Mouse (Mus musculus): ENCODE measurements at regions not wholly inside any gene's neighbourhood (a gene's known extent, or its start where the extent isn't known, plus 50 kb on each side); places are given as distances from the start of the nearest gene placed in this dataset.

DNA sequence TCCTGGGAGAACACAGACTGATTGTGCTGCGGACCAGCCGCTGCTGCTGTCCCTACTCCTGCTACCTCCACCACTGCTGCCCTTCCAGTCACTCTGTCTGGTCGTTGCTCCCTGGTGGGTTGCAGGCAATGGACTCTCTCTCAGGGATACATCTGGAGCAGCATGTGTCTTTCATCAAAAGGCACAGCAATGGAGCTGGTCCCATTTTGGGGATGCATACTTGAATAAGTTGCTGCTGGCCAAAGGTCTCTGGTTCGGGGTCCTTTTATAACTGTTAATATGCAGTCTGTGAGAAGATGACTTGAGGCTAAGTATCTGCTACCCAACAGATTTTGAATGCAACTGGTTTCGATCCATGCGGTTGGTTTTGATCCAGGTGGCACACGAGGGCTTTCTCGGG lies 197.8 kb downstream of the Tgfb2 start:
- intact Hi-C loops (cut with DNase I) = no loop called here

DNA sequence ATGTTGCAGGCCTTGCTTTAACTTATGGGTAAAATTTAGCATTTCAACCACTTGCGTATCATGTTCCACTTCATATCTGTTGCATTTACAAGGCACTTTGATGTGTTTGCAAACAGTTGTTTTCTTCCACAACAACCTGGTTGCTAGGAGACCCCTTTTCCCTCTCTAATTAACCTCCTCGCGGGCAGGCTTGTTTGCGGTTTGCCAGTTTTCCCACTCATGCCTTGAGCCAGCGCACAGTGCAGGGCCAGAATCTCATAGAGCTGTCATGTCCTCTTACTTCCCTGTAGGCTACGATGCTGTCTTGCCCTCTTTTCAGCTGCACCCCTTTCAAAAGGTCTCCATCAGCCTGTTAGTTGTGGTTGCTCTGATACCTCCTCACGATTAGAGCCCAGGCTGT lies 199.3 kb downstream of the Tgfb2 start:
- intact Hi-C loops (cut with DNase I) = no loop called here
- DNase-seq (ENCODE audit: extremely low spot score in 1 of 2, low spot score in 2 of 2) = no peak

More for the DNA sequence above, 197.8 kb downstream of the Tgfb2 start:
- no peak for DNase-seq (ENCODE audit: extremely low spot score in 1 of 2, low spot score in 2 of 2)

DNA sequence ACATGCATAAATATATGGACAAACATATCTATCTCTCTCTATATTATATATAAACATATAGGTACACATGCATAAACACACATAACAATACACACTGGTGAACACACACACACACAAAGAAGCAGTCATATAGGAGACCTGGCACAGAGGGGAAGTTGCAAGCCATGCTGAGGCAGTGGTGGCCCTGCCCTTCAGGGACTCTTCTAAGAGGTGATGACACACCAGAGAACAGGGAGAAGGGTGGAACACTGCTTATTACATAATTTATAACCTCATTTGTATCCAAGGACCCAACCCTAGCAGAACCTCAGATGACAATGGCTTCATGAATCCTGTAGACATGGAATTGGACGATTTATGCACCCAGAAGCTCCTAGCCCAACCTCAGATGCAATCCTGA lies 199.9 kb downstream of the Tgfb2 start:
- DNase-seq (ENCODE audit: extremely low spot score in 1 of 2, low spot score in 2 of 2) = no peak

GRCm38 (mm10) chr1:186505051-186505711 lies 200.6 kb downstream of the Tgfb2 start:
- intact Hi-C loops (cut with DNase I) = no loop called here
- no peak for DNase-seq (ENCODE audit: extremely low spot score in 1 of 2, low spot score in 2 of 2)

More for the DNA sequence above, 199.9 kb downstream of the Tgfb2 start:
- intact Hi-C loops (cut with DNase I) = no loop called here

GRCm38 (mm10) chr1:186501726-186502125 lies 204.1 kb downstream of the Tgfb2 start:
- intact Hi-C loops (cut with DNase I) = no loop called here
- DNase-seq (ENCODE audit: extremely low spot score in 1 of 2, low spot score in 2 of 2) = no peak

- no peak for DNase-seq (ENCODE audit: extremely low spot score in 1 of 2, low spot score in 2 of 2)
- intact Hi-C loops (cut with DNase I) = no loop called here
Measured at GRCm38 (mm10) chr1:186497872-186498271, 207.9 kb downstream of the Tgfb2 start.

- intact Hi-C loops (cut with DNase I) = no loop called here
- DNase-seq (ENCODE audit: extremely low spot score in 1 of 2, low spot score in 2 of 2) = no peak
Measured at GRCm38 (mm10) chr1:186497333-186497732, 208.5 kb downstream of the Tgfb2 start.

GRCm38 (mm10) chr1:186494411-186494783 lies 211.4 kb downstream of the Tgfb2 start:
- DNase-seq (ENCODE audit: extremely low spot score in 1 of 2, low spot score in 2 of 2) = no peak
- intact Hi-C loops (cut with DNase I) = no loop called here

- intact Hi-C loops (cut with DNase I) = no loop called here
- no peak for DNase-seq (ENCODE audit: extremely low spot score in 1 of 2, low spot score in 2 of 2)
Measured at GRCm38 (mm10) chr1:186493664-186494410, 212.0 kb downstream of the Tgfb2 start.

- no peak for DNase-seq (ENCODE audit: extremely low spot score in 1 of 2, low spot score in 2 of 2)
- intact Hi-C loops (cut with DNase I) = no loop called here
Measured at GRCm38 (mm10) chr1:186482177-186482576, 223.6 kb downstream of the Tgfb2 start.

- intact Hi-C loops (cut with DNase I) = no loop called here
Measured at GRCm38 (mm10) chr1:186480019-186480418, 225.8 kb downstream of the Tgfb2 start.

DNA sequence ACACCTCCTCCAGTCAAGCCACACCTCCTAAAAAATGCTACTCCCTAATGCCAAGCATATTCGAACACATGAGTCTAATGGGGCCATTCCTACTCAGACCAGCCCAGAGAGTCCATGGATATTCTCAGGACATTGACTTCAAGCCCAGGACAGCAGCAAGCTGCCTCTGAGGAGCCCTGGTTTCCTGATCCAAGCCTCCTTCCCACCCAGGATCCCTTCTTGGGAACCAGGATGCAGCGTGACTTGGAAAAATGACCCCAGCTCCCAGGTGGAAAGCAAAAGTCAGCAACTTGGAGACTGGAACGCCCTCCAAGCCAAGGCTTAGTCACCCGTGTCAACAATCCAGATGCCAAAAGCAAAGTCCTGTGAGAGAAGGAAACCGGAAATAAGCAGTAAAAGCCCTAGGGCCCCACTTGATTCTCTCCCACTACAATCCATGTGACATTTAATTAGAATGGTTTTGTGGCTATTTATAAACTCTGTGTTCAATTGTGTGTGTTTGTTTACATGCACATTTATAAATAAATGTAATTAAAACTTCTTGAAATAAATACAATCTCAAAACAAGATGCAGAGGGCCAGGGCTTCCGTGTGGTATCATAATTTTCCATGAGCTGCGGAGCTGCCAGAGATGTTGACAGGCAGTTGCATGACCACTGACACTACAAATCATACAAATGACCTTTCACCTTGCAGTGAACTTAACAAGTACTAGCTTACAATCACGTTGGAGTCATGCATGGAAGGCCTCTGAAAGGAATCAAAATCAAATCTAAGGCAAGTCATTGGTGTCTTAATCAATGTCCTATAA lies 227.2 kb downstream of the Tgfb2 start:
- intact Hi-C loops (cut with DNase I) = no loop called here

More at GRCm38 (mm10) chr1:186480019-186480418, 225.8 kb downstream of the Tgfb2 start:
- DNase-seq (ENCODE audit: extremely low spot score in 1 of 2, low spot score in 2 of 2) = no peak

DNA sequence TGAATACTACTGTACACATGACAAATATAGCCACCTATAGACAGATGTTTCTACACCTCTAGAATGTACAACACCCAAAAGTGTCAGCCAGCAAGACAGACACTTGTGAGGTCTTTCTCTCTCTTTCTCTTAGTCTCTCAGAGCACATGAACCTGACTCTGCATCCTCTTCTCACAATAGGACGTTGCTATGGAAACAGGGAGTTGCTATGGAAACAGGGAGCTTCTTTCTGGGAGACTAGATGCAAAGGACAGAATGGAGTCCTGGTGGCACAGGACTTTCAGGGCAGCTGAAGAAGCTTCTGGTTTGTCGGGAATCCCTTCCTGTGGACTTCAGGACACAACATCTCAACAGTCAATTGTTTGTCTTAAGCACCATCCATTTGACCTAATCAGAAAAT lies 230.9 kb downstream of the Tgfb2 start:
- intact Hi-C loops (cut with DNase I) = no loop called here

More for the DNA sequence above, 227.2 kb downstream of the Tgfb2 start:
- peak in 1 of 2 experiments; percentile 31 for DNase-seq (ENCODE audit: extremely low spot score in 1 of 2, low spot score in 2 of 2)

GRCm38 (mm10) chr1:186474385-186474784 lies 231.4 kb downstream of the Tgfb2 start:
- intact Hi-C loops (cut with DNase I) = no loop called here
- DNase-seq (ENCODE audit: extremely low spot score in 1 of 2, low spot score in 2 of 2) = no peak

More for the DNA sequence above, 230.9 kb downstream of the Tgfb2 start:
- DNase-seq (ENCODE audit: extremely low spot score in 1 of 2, low spot score in 2 of 2) = peak; percentile 42 to 76

GRCm38 (mm10) chr1:186472955-186473354 lies 232.8 kb downstream of the Tgfb2 start:
- intact Hi-C loops (cut with DNase I) = no loop called here
- peak in 1 of 2 experiments; percentile 10 for DNase-seq (ENCODE audit: extremely low spot score in 1 of 2, low spot score in 2 of 2)

- intact Hi-C loops (cut with DNase I) = no loop called here
- DNase-seq (ENCODE audit: extremely low spot score in 1 of 2, low spot score in 2 of 2) = no peak
Measured at GRCm38 (mm10) chr1:186465526-186465925, 240.3 kb downstream of the Tgfb2 start.

DNA sequence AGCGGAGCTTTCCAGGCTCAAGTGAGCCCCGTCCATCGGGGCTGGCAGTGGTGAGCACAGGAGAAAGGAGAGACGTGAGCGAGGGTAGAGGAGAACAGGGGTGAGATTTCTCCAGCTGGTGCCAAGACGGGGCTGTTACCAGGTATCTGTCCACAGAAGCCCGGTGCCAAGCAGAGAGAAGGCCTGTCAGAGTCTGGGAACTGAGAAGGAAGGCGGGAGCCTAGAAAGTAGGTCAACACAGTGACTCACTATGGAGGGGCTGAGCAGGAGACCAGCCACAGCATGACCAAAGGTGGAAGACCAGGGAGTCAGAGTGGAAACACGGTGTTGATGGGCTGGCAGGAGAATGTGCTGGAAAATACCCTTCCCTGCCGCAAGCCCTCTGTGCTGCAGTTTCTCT lies 245.0 kb downstream of the Tgfb2 start:
- intact Hi-C loops (cut with DNase I) = no loop called here
- DNase-seq (ENCODE audit: extremely low spot score in 1 of 2, low spot score in 2 of 2) = no peak

DNA sequence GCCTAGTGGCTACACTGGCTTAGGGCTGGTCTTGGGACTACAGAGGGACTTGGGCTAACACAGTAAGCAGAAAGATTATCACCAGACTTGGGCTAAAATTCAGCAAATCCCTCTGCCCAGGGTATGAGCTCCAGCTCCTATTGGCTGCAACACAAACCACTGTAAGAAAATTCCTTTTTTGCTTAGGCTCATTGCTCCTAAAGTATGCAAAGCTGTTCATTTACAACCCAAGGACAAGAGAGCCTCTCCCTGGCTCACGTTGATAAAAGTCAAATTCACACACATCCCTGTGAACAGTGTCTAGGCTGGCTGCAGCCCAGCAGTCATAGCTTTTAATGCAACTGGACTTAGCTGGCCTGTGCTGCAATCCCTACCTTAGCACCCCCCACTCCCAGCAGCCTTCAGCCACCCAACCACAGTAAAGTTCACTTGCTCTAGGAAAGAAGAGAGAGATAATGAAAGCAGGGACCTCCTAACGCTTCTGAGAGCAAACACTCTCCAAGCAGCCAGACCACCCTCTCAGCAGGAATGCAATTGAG lies 247.6 kb downstream of the Tgfb2 start:
- DNase-seq (ENCODE audit: extremely low spot score in 1 of 2, low spot score in 2 of 2) = no peak
- intact Hi-C loops (cut with DNase I) = no loop called here

DNA sequence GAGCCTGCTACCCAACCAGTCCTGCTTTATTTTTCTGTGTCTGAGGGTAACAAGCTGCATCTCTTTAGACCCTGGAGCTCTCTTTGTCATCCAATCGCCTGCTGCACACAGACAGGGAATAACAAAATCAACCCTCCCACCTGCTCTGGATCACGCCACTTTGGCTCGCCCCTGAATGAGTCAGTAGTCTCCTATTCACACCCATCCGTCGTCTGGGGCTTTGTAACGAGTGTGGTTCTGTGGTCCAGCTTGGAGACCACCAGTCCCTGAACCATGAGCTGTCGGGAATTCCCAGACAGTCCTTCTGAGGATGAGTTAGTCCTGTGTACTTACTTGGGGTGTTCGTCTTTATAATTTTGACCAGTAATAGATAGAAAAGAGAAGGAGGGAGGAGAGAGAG lies 248.7 kb downstream of the Tgfb2 start:
- intact Hi-C loops (cut with DNase I) = no loop called here
- no peak for DNase-seq (ENCODE audit: extremely low spot score in 1 of 2, low spot score in 2 of 2)
